Mouse (Mus musculus) heart, adult 2 months (tissue): ENCODE data around the gene Ak6.

Experiments
- CTCF ChIP-seq: fragments of 200-600 bp; IDR thresholded peaks from 2 replicates; pipeline ENCODE4 v1.8.1; 2022; ENCODE audit warnings: antibody characterized with exemption, mild to moderate bottlenecking, moderate library complexity
- POLR2A ChIP-seq: fragments of 200-500 bp; IDR thresholded peaks from 2 replicates; pipeline ENCODE4 v1.6.1; 2011; ENCODE audit warnings: mild to moderate bottlenecking, low read depth, low read length, control low read depth; ENCODE audit not compliant: insufficient read depth

DNA sequence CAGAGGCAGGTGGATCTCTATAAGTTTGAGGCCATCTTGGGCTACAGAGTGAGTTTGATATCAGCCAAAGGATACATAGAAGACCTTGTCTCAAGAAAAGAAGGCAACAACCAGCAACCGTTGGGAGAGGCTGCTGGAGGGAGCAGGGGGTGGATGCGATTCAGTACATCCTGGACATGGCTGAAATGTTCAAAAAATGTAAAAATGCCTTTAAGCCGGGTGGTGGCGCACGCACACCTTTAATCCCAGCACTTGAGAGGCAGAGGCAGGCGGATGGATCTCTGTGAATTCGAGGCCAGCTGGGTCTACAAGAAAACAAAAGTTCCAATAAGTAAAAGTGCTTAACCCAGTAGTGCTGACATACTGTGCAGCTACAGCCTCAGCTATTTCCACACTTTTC lies 36.7 kb downstream of the Ak6 start:
- no peak for TF ChIP-seq POLR2A
- 0 out of 2 replicates have a peak, but pooled peaks have one; percentile 3 for TF ChIP-seq CTCF
